Mouse (Mus musculus) embryonic facial prominence, embryonic 15.5 days (tissue): ENCODE measurements around the gene Syne2. TPM values are rescaled to one million over a fixed set of nuclear protein-coding genes. Genes with fewer than 3 reads are reported as not detected.

ENCODE experiments used
- ATAC-seq: fragments of 200-750 bp; cut with Nextera tagmentation; 2 replicates; pipeline ENCODE4 v1.8.0; 2017; ENCODE audit warnings: low read depth, moderate TSS enrichment; ENCODE audit not compliant: insufficient number of reproducible peaks, low FRiP score, low TSS enrichment
- H3K27ac ChIP-seq: fragments of 300-500 bp; sonication (generic); replicated peaks from 2 replicates; pipeline ENCODE4 v1.5.1; 2015; ENCODE audit warnings: mild to moderate bottlenecking, inconsistent platforms
- H3K27me3 ChIP-seq: fragments of 300-500 bp; sonication (generic); 2 replicates; pipeline ENCODE4 v1.6.1; 2015; ENCODE audit warnings: inconsistent platforms
- H3K36me3 ChIP-seq: fragments of 300-500 bp; sonication (generic); 2 replicates; pipeline ENCODE4 v1.6.1; 2015; ENCODE audit warnings: mild to moderate bottlenecking, inconsistent platforms
- H3K4me1 ChIP-seq: fragments of 300-500 bp; sonication (generic); 2 replicates; pipeline ENCODE4 v1.6.1; 2015; ENCODE audit warnings: inconsistent platforms
- H3K4me2 ChIP-seq: fragments of 300-500 bp; sonication (generic); replicated peaks from 2 replicates; pipeline ENCODE4 v1.6.1; 2015; ENCODE audit warnings: mild to moderate bottlenecking, inconsistent platforms
- H3K4me3 ChIP-seq: fragments of 300-500 bp; sonication (generic); replicated peaks from 2 replicates; pipeline ENCODE4 v1.5.1; 2015; ENCODE audit warnings: mild to moderate bottlenecking, inconsistent platforms
- H3K9ac ChIP-seq: fragments of 300-500 bp; sonication (generic); 2 replicates; pipeline ENCODE4 v1.6.1; 2015; ENCODE audit warnings: inconsistent platforms
- H3K9me3 ChIP-seq: fragments of 300-500 bp; sonication (generic); replicated peaks from 2 replicates; pipeline ENCODE4 v1.6.1; 2016; ENCODE audit warnings: inconsistent platforms
- WGBS: fragments of 180-500 bp; shearing (Covaris S2); methylation state at CpG from one replicate; pipeline ENCODE4 v1.1.7; 2015; 5-methylcytosine and 5-hydroxymethylcytosine counted together
- polyA plus RNA-seq: library from polyadenylated mRNA; unstranded; fragments of >200 nt; fragmentation: Nextera tagmentation; extraction: Ambion mirVana; gene quantifications from 2 replicates; pipeline ENCODE4 v1.2.1, GENCODE M21; 2015

Gene Syne2
- polyA plus RNA-seq, 1 experiment from 2014 or later, result 40.8 TPM

DNA sequence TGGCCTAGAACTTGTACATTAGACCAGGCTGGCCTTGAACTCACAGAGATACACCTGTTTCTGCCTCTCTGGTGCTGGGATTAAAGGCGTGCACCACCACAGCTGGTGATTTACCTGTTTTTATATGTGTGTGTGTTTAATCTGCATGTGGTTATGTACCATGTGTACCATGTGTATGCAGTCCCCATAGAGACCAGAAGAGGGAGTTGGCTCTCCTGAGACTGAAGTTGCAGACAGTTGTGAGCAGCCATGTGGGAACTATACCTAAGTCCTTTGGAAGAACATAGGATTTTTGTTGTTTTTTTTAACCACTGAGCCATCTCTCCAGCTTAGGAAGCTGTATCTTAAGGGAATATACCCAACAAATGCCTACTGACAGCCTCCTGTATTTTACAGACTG lies 134.1 kb downstream of the Syne2 start:
- Histone ChIP-seq H3K4me3 (no peak overlapping the region), H3K27me3 (no peaks in the 10 kb centered on the region), H3K36me3 (peaks cover 9% of the 10 kb centered on the region), H3K9ac (no peak overlapping the region), H3K27ac (no peak overlapping the region), H3K4me1 (no peaks in the 10 kb centered on the region), H3K9me3 (no peaks in the 10 kb centered on the region), H3K4me2 (no peak overlapping the region)
- 100% methylated on average over 1 of the region's 1 CpGs for WGBS
- no peak for ATAC-seq

DNA sequence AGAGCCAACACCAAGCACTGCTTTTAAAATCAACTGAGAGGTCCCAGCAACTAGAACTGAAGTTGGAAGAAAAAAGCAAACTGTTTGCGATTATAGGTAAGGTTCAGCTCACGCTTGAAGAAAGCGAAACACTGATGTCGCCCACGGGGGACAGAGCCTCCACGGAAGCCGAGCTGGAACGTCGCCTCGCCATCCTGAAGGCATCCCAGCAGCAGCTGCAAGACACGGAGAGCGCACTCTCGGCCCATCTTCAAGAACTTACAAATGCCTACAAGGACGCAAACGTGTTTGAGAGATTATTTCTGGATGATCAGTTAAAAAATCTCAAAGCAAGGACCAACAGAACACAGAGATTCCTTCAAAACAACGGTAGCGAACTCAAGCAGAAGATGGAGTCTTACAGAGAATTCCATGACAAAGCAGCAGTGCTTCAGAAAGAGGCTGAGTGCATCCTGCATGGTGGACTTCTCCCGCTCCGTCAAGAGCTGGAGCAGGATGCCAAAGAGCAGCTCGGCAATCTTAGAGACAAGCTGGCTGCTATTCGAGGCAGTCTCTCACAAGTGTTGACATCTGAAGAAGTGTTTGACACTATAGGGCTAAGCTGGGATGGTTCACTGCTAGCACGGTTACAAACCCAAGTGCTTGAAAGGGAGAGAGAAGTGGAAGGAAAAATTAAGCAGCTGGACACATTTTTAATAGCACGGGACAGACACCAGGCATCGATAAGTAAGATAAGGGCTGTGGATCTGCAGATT lies 148.7 kb downstream of the Syne2 start:
- Histone ChIP-seq H3K36me3 (peaks cover 14% of the 10 kb centered on the region; the same call in 1 of the 2 replicates), H3K4me3 (no peak overlapping the region), H3K4me2 (no peak overlapping the region), H3K27ac (no peak overlapping the region), H3K9me3 (no peaks in the 10 kb centered on the region), H3K27me3 (no peaks in the 10 kb centered on the region), H3K9ac (no peak overlapping the region), H3K4me1 (no peaks in the 10 kb centered on the region)
- 93% methylated on average over 24 of the region's 24 CpGs for WGBS
- ATAC-seq, result no peak

DNA sequence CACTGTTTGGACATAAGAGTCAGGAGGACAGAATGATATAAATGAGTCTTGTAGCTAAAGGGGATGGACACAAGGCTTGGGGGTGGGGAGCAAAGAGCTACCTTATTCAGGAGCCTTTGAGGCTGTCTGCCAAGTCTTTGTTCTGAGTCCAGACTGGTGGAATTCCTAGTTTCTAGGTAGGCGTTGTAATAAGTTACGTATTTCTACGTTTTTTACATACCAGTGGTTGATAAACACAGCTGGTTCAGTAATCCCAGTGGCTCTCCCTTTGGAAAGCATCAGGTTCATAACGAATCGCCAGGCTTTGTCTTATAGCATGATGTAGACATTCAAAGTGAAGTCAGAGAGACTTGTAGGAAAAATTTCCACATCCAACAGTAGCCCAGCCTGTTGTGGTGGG lies 161.1 kb downstream of the Syne2 start:
- H3K4me3 ChIP-seq, result no peak overlapping the region
- H3K4me1 ChIP-seq, result no peaks in the 10 kb centered on the region
- no peak overlapping the region for H3K4me2 ChIP-seq
- H3K9me3 ChIP-seq, result no peaks in the 10 kb centered on the region
- no peak overlapping the region for H3K9ac ChIP-seq
- H3K36me3 ChIP-seq, result 0 out of 2 replicates have a peak, but pooled peaks cover 8% of the 10 kb centered on the region
- ATAC-seq, result no peak
- 70% methylated on average over 5 of the region's 5 CpGs for WGBS
- no peaks in the 10 kb centered on the region for H3K27me3 ChIP-seq
- no peak overlapping the region for H3K27ac ChIP-seq

DNA sequence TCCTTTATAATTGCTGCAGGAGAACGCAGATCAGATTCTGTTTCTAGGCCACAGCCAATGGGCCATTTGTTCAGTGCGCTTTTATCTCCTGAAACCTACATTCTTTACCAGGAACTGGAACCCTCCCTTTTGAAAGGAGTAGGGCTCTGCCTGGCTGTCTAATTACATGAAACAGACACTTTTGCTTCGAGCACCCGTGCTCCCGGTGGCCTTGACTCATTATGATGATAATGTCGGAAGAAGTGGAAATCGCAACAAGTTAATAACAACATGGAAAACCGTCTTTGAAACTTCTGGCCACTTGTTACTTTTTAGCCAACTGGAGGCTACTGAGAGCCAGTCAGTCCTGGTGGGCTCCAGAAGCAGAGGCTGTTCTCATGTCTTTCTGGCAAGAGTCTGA lies 165.4 kb downstream of the Syne2 start:
- peaks cover 8% of the 10 kb centered on the region for H3K36me3 ChIP-seq
- no peak overlapping the region for H3K9ac ChIP-seq
- no peaks in the 10 kb centered on the region for H3K27me3 ChIP-seq
- H3K27ac ChIP-seq, result no peak overlapping the region
- no peak overlapping the region for H3K4me2 ChIP-seq
- WGBS, result 68% methylated on average over 8 of the region's 8 CpGs
- H3K4me3 ChIP-seq, result no peak overlapping the region
- H3K4me1 ChIP-seq, result no peaks in the 10 kb centered on the region
- H3K9me3 ChIP-seq, result no peaks in the 10 kb centered on the region
- no peak for ATAC-seq

DNA sequence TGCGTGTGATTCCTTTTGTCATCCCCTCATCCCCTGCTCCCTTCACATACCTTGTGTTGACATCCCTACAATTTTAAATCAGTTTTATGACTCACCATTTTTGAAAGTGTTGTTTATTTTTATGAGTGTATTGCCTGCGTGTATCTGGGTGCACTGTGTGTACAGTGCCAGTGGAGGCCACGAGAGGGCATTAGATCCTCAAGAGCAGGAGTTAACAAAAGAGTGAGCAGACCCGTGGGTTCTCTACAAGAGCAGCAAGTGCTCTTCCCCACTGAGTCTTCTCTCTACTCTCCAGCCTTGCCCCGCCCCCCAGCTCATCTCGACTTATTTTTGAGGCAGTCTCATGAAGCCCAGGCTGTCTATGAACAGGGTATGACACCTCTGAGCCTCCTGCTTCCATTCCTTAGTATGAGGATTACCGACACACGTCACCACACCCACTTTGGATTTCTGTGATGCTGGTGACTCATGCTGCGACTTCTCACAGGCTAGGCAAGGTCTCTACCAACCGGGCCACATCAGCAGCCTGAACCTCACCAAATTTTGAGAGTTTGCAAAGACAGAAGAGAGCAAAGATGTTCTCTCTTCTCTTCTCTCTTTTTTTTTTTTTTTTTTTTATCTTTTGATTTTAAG lies 174.4 kb downstream of the Syne2 start:
- Histone ChIP-seq H3K27ac (no peak overlapping the region), H3K4me3 (no peak overlapping the region), H3K4me1 (no peaks in the 10 kb centered on the region), H3K9ac (no peak overlapping the region), H3K4me2 (no peak overlapping the region), H3K36me3 (peaks cover 28% of the 10 kb centered on the region), H3K9me3 (no peaks in the 10 kb centered on the region), H3K27me3 (no peaks in the 10 kb centered on the region)
- no peak for ATAC-seq
- 80% methylated on average over 10 of the region's 10 CpGs for WGBS

DNA sequence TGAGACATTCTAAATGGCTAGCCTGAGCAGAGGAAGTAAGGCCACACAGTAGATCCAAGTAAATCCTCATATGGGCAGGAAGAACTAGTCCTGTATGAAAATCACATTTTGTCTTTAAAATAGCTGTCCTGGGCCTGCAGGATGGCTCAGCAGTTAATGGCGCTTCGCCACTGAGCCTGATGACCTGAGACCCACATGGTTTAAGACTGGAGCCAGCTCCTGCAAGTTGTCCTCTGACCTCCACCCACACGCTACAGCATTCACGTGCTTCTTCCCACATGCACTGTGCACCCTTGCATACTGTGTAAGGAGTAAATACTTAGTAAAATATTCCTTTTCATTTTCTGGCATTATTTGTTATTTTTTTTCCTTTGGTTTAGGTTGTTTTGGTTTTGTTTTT lies 175.0 kb downstream of the Syne2 start:
- H3K9ac ChIP-seq, result no peak overlapping the region
- WGBS, result 92% methylated on average over 4 of the region's 4 CpGs
- no peaks in the 10 kb centered on the region for H3K4me1 ChIP-seq
- H3K27ac ChIP-seq, result no peak overlapping the region
- no peaks in the 10 kb centered on the region for H3K9me3 ChIP-seq
- ATAC-seq, result no peak
- H3K27me3 ChIP-seq, result no peaks in the 10 kb centered on the region
- no peak overlapping the region for H3K4me3 ChIP-seq
- peaks cover 25% of the 10 kb centered on the region for H3K36me3 ChIP-seq
- H3K4me2 ChIP-seq, result no peak overlapping the region

DNA sequence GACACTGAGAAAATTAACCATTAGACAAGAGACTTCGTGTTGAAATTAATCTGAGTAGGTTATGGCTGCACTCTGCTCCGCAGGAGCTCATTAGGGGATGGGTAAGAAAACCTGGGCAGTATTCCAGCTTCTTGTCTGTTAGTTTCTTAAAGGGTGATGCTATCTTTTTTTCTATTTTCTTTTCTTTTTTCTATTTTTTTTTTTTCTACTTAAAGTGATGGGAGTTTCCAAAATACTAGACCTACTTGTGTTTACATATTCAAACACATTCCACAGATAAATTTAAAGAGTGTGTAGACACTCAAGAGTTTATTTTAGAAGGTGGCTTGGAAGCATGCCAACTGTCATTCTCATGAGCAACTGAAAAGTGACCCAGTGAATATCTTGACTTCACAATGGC lies 177.2 kb downstream of the Syne2 start:
- Histone ChIP-seq H3K4me1 (no peaks in the 10 kb centered on the region), H3K27ac (no peak overlapping the region), H3K4me3 (no peak overlapping the region), H3K9ac (no peak overlapping the region), H3K4me2 (no peak overlapping the region), H3K36me3 (peaks cover 11% of the 10 kb centered on the region; the same call in 1 of the 2 replicates), H3K9me3 (no peaks in the 10 kb centered on the region), H3K27me3 (no peaks in the 10 kb centered on the region)
- 37% methylated on average over 2 of the region's 2 CpGs for WGBS
- ATAC-seq, result no peak

DNA sequence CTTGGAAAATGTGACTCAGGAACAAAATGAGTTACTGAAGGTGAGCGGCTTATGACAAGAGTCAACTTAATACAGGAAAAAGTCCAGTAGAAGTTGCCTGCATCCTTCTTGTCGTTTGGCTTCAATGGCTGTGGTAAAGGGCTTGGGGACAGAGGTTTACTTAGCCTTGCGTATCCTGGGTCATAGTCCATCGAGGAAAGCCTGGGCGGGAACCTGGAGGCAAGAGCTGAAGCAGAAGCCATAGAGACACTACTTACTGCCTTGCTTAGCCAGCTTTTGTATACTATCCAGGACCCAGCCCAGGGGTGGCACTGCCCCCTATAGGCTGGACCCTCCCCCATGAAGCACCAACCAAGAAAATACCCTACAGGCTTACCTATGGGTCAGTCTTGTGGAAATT lies 179.6 kb downstream of the Syne2 start:
- WGBS, result 92% methylated on average over 5 of the region's 5 CpGs
- Histone ChIP-seq H3K4me2 (no peak overlapping the region), H3K27ac (no peak overlapping the region), H3K36me3 (no peaks in the 10 kb centered on the region), H3K9ac (no peak overlapping the region), H3K4me3 (no peak overlapping the region), H3K9me3 (no peaks in the 10 kb centered on the region), H3K27me3 (no peaks in the 10 kb centered on the region), H3K4me1 (no peaks in the 10 kb centered on the region)
- no peak for ATAC-seq

DNA sequence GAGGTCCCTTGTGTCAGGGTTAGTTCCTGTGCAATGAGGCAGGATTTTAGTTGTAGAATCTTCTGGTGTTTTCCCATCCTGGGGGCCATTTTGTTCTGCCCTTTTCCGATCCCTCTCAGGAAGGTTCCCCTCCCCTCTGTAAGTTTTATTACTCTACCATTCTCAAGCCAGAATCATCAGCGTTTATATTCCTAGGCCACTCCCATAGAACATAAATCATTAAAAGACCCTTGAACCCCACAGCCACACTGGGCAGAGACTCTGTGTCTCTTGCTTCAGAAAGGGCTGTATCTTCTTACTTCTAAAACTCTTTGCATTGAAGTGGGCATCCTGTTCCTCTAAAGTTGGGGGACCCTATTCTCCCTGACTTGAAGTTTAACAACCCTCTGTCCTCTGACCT lies 180.5 kb downstream of the Syne2 start:
- Histone ChIP-seq H3K4me1 (no peaks in the 10 kb centered on the region), H3K9ac (no peak overlapping the region), H3K4me3 (no peak overlapping the region), H3K9me3 (no peaks in the 10 kb centered on the region), H3K4me2 (no peak overlapping the region), H3K27ac (no peak overlapping the region), H3K27me3 (no peaks in the 10 kb centered on the region), H3K36me3 (no peaks in the 10 kb centered on the region)
- 83% methylated on average over 2 of the region's 2 CpGs for WGBS
- ATAC-seq, result no peak

DNA sequence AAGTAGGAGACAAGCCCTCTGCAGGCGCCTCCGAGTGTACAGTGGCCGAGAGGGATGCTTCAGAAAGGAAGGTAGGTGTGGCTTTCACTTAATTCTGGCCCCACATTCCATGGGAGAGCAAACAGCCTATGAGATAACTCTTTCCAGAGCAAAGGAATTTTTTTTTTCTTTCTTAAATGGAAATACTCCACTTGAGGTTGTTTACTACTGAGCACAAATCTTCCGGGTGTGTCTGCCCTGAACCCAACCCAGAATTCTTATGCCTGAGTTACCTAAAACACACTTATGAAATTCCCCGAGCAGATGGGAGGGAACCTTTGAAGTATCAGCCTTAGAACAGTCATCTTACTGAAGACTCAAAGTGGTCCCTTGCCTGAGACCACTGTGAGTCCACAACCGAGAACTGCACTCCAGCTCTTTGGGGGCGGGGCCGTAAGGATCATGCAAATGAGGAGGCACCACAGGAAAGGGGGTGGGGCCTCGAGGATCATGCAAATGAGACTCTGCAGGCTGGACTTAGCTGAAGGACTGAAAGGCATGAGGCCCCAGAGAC lies 186.8 kb downstream of the Syne2 start:
- H3K4me2 ChIP-seq, result no peak overlapping the region
- no peaks in the 10 kb centered on the region for H3K4me1 ChIP-seq
- H3K27me3 ChIP-seq, result no peaks in the 10 kb centered on the region
- H3K9ac ChIP-seq, result no peak overlapping the region
- 38% methylated on average over 9 of the region's 9 CpGs for WGBS
- H3K36me3 ChIP-seq, result no peaks in the 10 kb centered on the region
- no peak overlapping the region for H3K4me3 ChIP-seq
- no peak overlapping the region for H3K27ac ChIP-seq
- peak; percentile 11; the same call in 1 of the 2 replicates for ATAC-seq
- H3K9me3 ChIP-seq, result no peaks in the 10 kb centered on the region

DNA sequence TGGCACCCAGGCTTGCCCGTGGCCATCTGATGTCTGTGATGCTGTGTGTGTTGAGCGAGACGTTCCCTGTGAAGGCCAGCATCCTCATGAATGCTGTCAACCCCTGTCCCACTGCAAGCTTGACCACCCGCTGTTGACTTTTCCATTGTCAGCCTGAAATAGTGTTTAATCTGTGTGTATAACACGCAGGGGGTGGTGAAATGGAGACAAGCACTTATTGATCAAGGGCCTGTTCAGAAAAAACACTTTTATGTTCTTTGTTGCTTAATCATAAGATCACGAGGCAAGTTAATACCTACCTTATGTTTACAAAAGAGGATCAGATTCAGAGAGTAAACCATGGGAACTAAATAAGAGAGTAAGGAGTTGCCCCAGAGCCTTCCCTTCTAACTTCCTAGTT lies 191.1 kb downstream of the Syne2 start:
- Histone ChIP-seq H3K9me3 (no peaks in the 10 kb centered on the region), H3K27me3 (no peaks in the 10 kb centered on the region), H3K4me2 (no peak overlapping the region), H3K4me3 (no peak overlapping the region), H3K36me3 (no peaks in the 10 kb centered on the region), H3K9ac (no peak overlapping the region), H3K4me1 (no peaks in the 10 kb centered on the region), H3K27ac (no peak overlapping the region)
- no peak for ATAC-seq
- WGBS, result 75% methylated on average over 6 of the region's 6 CpGs
